Mouse (Mus musculus): Measurements from ENCODE around the gene Pdpr.
"Not testable (repeated sequence)": the region's sequence is repeated elsewhere in the genome, so short reads cannot be mapped to it uniquely, and the experiment has no call there.

Pdpr gene

DNA sequence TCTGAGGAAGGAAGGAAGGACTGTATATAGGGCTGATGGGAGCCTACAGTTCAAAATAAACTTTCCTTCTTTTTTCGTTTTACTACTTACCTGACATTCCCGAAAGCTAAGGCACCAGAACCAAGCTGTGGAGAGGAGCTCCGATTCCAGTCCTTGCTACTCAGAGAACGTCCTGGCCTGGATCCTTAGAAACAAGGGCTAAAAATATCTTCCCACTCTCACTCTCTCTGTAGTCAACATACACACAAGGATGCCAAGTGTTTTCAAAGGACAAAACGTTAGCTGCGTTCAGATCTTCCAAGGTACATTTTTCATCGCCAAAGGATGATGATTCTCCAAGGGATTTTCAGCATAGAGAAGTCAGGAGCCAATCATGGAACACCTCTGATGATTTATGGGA is 2.7 kb upstream of the Pdpr start:
- no peak for DNase-seq (ENCODE audit: low spot score)

GRCm38 (mm10) chr8:111092326-111092725 is 2.1 kb upstream of the Pdpr start, which contains the start of gene Clec18a:
TSS of gene Clec18a (minus strand) at chr8:111092426.
- DNase-seq (ENCODE audit: low spot score) = not testable (repeated sequence)

GRCm38 (mm10) chr8:111094719-111095302 is 381 bp downstream of the Pdpr start:
- peak; percentile 52 for DNase-seq (ENCODE audit: low spot score)

DNA sequence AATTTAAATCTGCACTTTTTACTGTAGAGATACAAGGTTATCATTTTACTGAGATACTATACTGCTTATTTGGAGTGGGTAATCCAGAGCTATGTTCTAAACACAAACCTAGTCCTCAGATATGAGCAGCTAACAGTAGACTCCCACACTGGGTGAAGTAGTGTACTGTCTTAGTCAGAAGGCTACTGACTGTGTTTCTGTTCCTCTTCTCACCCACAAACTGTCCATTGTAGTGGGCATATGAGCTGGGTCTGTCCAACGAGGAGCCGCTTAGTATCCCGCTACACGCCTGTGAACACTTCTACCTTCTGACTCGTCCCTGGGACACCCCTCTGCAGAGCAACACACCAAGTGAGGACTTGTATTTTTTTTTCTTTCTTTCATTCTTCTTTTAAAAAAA is 20.5 kb downstream of the Pdpr start:
- no peak for DNase-seq (ENCODE audit: low spot score)

- no peak for DNase-seq (ENCODE audit: low spot score)
Observed at GRCm38 (mm10) chr8:111119481-111119880, 25.1 kb downstream of the Pdpr start.

GRCm38 (mm10) chr8:111130756-111131155 is 36.3 kb downstream of the Pdpr start:
- no peak for DNase-seq (ENCODE audit: low spot score)

GRCm38 (mm10) chr8:111142521-111142920 is 48.1 kb downstream of the Pdpr start:
- no peak for DNase-seq (ENCODE audit: low spot score)

GRCm38 (mm10) chr8:111144901-111145459 is 50.5 kb downstream of the Pdpr start:
- DNase-seq (ENCODE audit: low spot score) = peak; percentile 49

DNA sequence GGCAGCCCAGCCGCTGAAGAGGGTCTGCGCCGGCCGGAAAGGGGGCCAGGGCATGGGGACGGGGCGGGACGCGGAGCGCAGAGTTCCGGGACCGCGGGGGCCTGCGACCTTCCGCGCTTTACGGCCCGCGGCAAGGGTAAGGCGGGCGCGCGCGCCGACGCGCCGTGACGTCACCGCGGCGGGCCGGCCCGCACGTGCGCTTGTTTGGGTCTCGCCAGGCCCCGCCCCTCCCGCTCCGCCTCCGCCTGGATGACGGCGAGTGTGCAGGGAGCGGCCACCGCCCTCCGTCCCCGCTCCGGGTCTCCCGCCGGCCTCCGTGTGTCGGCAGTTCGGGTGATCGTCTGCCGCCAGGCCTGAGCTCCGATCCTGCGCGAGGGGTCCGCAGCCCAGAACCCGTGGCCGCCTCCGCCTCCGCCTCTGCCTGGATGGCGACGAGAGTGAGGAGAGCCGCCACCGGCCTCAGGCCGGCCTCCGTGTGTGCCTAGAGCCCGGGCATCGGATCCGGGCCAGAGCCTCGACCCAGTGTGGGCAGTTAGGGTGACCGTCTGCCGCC is 51.1 kb downstream of the Pdpr start:
- peak; percentile 91 for DNase-seq (ENCODE audit: low spot score)

DNA sequence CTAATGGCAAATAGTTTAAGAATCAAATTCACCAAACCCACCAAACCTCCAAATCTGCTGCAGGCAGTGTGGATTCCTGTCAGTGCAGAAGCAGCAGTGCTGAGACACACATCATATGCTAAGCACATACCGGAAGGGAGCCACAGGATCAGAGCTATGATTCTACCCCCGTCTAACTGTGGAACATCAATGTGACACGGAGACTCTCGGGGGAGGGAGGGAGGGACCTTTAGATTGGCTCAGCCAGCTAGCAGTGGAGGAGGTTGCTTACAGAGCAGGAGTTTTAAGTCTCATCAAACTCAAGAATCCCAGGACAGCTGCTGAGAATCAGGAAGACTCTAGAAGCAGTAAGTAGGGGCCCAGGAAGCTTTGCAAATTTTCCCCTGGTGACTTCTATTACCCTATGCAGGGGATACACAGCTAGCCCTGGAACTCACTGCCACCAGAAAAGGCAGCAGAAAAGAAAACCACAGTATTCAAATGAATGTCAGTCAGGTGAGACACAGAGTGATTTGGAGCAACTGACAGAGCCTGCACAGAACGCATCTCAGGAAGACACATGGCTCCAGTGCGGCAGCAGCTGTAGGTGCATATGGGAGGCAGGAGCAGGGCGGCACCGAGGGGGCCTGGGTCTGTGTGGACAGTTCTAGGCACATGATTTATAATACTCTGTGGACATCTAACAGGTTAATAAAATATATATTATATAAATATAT is 61.4 kb downstream of the Pdpr start:
- no peak for DNase-seq (ENCODE audit: low spot score)

DNA sequence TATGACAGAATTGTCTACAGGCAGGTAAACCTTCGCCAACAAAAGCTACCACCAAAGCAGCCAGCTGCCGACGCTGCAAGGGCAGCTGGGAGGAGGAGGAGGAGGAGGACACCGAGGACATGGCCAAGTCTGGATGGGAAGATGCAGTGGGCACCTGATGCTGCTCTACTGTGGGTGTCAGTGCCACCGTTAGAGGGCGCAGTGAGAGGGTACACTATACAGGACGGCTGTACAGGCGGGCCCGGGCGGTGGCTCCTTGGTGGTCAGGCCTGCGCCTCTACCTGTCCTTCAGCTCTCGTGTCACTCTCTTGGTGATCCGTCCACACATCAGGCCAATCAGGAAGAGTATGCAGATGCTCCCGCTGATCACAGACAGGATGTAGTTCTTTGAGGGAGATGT is 63.2 kb downstream of the Pdpr start:
- peak; percentile 14 for DNase-seq (ENCODE audit: low spot score)

DNA sequence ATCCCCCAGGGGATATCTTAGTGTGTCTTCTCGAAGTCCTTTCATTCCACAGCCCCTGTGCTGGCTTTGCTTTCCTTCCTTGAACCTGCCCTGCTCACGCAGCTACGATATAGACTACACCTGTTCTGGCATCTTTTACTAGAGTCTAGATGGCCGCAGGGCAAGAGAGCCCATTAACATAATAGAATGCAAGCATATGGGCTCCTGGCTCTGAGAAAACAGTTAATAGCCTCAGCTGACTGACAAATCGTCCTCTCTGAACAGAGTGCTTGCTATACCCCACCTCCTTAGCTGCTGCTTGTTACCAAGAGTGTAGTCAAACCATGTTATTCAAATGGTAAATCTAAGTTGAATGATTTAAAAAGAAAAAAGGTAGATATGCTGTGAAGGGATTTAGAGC is 77.2 kb downstream of the Pdpr start:
- no peak for DNase-seq (ENCODE audit: low spot score)

GRCm38 (mm10) chr8:111185472-111185947 is 91.1 kb downstream of the Pdpr start:
- no peak for DNase-seq (ENCODE audit: low spot score)

Data from T-cell, adult 2 months (primary cell).